9 mouse cellular contexts compared by ENCODE assay signal in genomic region chr12:85475920-85476828, GRCm38 (mm10). TPM values are rescaled to one million over a fixed set of nuclear protein-coding genes. Genes with fewer than 3 reads are reported as not detected.
DNase-seq lines count a peak whose midpoint lies in the region; ATAC-seq and TF ChIP-seq lines count a peak whose summit lies in the region.
"Had no signal": no experiment of that assay in that cellular context is flagged by ENCODE, and none has a peak within 500 bp of the region (broad histone marks: within the 10 kb centered on the region; RNA-seq: fewer than 3 reads in every experiment).

No protein-coding gene starts in this region.

- no peak overlapping the region for H3K9ac ChIP-seq in embryonic facial prominence, embryonic 14.5 days (ENCODE audit: low read depth, low read length)
- no peak overlapping the region for H3K9ac ChIP-seq in hindbrain, embryonic 15.5 days
- no peak overlapping the region for H3K9ac ChIP-seq in midbrain, postnatal 0 days (replicated peaks; ENCODE audit: low read length, poor library complexity, severe bottlenecking)

- 38% methylated on average over 23 of the region's 23 CpGs for WGBS in embryonic facial prominence, embryonic 14.5 days
- 38% methylated on average over 23 of the region's 23 CpGs for WGBS in hindbrain, embryonic 15.5 days
- 27% methylated on average over 23 of the region's 23 CpGs for WGBS in midbrain, postnatal 0 days
- WGBS in thymus, adult 2 months: 92% methylated on average over 23 of the region's 23 CpGs

- peak overlapping the region; percentile 97 for H3K4me2 ChIP-seq in embryonic facial prominence, embryonic 14.5 days (ENCODE audit: low read depth, low read length)
- peak overlapping the region; percentile 98 for H3K4me2 ChIP-seq in hindbrain, embryonic 15.5 days
- peak overlapping the region; percentile 100 for H3K4me2 ChIP-seq in midbrain, postnatal 0 days (ENCODE audit: low read depth, low read length, poor library complexity, severe bottlenecking)

- no peaks in the 10 kb centered on the region for H3K36me3 ChIP-seq in embryonic facial prominence, embryonic 14.5 days (ENCODE audit: control insufficient read depth, insufficient read depth, low read length)
- no peaks in the 10 kb centered on the region for H3K36me3 ChIP-seq in hindbrain, embryonic 15.5 days
- H3K36me3 ChIP-seq in midbrain, postnatal 0 days (ENCODE audit: insufficient read depth, low read length): no peaks in the 10 kb centered on the region
- H3K36me3 ChIP-seq in thymus, adult 2 months (ENCODE audit: control insufficient read depth, insufficient read depth, low read length): no peaks in the 10 kb centered on the region

- H3K27me3 ChIP-seq in embryonic facial prominence, embryonic 14.5 days (replicated peaks; ENCODE audit: control insufficient read depth, insufficient read depth, low read length): peaks cover 22% of the 10 kb centered on the region
- peaks cover 26% of the 10 kb centered on the region for H3K27me3 ChIP-seq in hindbrain, embryonic 15.5 days
- H3K27me3 ChIP-seq in midbrain, postnatal 0 days (ENCODE audit: insufficient read depth, low read length): peaks cover 15% of the 10 kb centered on the region
- H3K27me3 ChIP-seq in thymus, adult 2 months (ENCODE audit: control insufficient read depth, insufficient read depth, low read length): peaks cover 11% of the 10 kb centered on the region

- no peak for TF ChIP-seq CTCF in left cerebral cortex, adult 2 months (IDR thresholded peaks at IDR 0.05)
- TF ChIP-seq CTCF in midbrain, postnatal 0 days (IDR thresholded peaks at IDR 0.05): no peak
- no peak for TF ChIP-seq CTCF in thymus, adult 2 months (IDR thresholded peaks at IDR 0.05; ENCODE audit: borderline replicate concordance, control insufficient read depth, extremely low read depth, insufficient read depth, low read length, poor library complexity)

- peak overlapping the region; percentile 60 for H3K4me3 ChIP-seq in left cerebral cortex, adult 2 months
- 0 out of 2 replicates have a peak overlapping the region, but pooled peaks have one; percentile 46 for H3K4me3 ChIP-seq in embryonic facial prominence, embryonic 14.5 days (ENCODE audit: low read depth, low read length)
- H3K4me3 ChIP-seq in hindbrain, embryonic 15.5 days: no peak overlapping the region
- 0 out of 2 replicates have a peak overlapping the region, but pooled peaks have one; percentile 5 for H3K4me3 ChIP-seq in midbrain, postnatal 0 days (ENCODE audit: low read depth, low read length)
- H3K4me3 ChIP-seq in thymus, adult 2 months (ENCODE audit: control insufficient read depth, insufficient read depth, low read length): no peak overlapping the region

- H3K27ac ChIP-seq in left cerebral cortex, adult 2 months: no peak overlapping the region
- H3K27ac ChIP-seq in embryonic facial prominence, embryonic 14.5 days (replicated peaks; ENCODE audit: low read depth, low read length): no peak overlapping the region
- no peak overlapping the region for H3K27ac ChIP-seq in hindbrain, embryonic 15.5 days (replicated peaks)
- no peak overlapping the region for H3K27ac ChIP-seq in midbrain, postnatal 0 days (ENCODE audit: low read depth, low read length)
- no peak overlapping the region for H3K27ac ChIP-seq in thymus, adult 2 months (ENCODE audit: control insufficient read depth, insufficient read depth, low read length)

- intact Hi-C loops in left cerebral cortex, adult 2 months (cut with DNase I): loop anchor here (2.0 kb wide), 1 partner anchor 39 kb away; no protein-coding TSS in a partner anchor
- intact Hi-C loops in left cerebral cortex, postnatal 4 days (cut with DNase I): no loop called here

- no peak for TF ChIP-seq POLR2A in thymus, adult 2 months (IDR thresholded peaks at IDR 0.05; ENCODE audit: control insufficient read depth, extremely low read depth, insufficient read depth, low read length, poor library complexity)

- DNase-seq in left cerebral cortex, adult 2 months (ENCODE audit: extremely low spot score in 1 of 2, low spot score in 2 of 2): no peak
- DNase-seq in left cerebral cortex, postnatal 4 days: no peak
- DNase-seq in embryonic facial prominence, embryonic 14.5 days (ENCODE audit: low spot score): no peak
- no peak for DNase-seq in midbrain, postnatal 0 days (ENCODE audit: low spot score)
- no peak for DNase-seq in thymus, adult 2 months
- no peak for DNase-seq in cerebellum, postnatal 4 days (ENCODE audit: low spot score in 2 of 2)
- DNase-seq in yolk sac, embryonic 10.5 days (ENCODE audit: low spot score): no peak
- DNase-seq: cerebellum, postnatal 14 days had no signal

- ATAC-seq in embryonic facial prominence, embryonic 14.5 days (ENCODE audit: low read depth): no peak
- ATAC-seq in hindbrain, embryonic 15.5 days (ENCODE audit: low FRiP score, low read depth): no peak
- ATAC-seq in midbrain, postnatal 0 days (ENCODE audit: low FRiP score): no peak

- peaks cover 19% of the 10 kb centered on the region for H3K4me1 ChIP-seq in embryonic facial prominence, embryonic 14.5 days (ENCODE audit: control insufficient read depth, insufficient read depth, low read length)
- peaks cover 44% of the 10 kb centered on the region for H3K4me1 ChIP-seq in hindbrain, embryonic 15.5 days (replicated peaks)
- H3K4me1 ChIP-seq in midbrain, postnatal 0 days (ENCODE audit: insufficient read depth, low read length): peaks cover 9% of the 10 kb centered on the region
- H3K4me1 ChIP-seq in thymus, adult 2 months (replicated peaks; ENCODE audit: control insufficient read depth, insufficient read depth, low read length): peaks cover 20% of the 10 kb centered on the region

- no peaks in the 10 kb centered on the region for H3K9me3 ChIP-seq in embryonic facial prominence, embryonic 14.5 days (ENCODE audit: control insufficient read depth, low read length)
- H3K9me3 ChIP-seq in hindbrain, embryonic 15.5 days: no peaks in the 10 kb centered on the region
- no peaks in the 10 kb centered on the region for H3K9me3 ChIP-seq in midbrain, postnatal 0 days (ENCODE audit: low read length)

RNA-seq across cellular contexts. Expression of gene Fos, which starts 2.5 kb away (rescaled TPM):
- total RNA-seq in left cerebral cortex, adult 2 months (2021): 10 to 100 TPM; 56.9 to 88.9 TPM
- total RNA-seq in left cerebral cortex, postnatal 4 days (2021): 1 to 10 TPM; 6.3 to 8.1 TPM
- polyA plus RNA-seq in embryonic facial prominence, embryonic 14.5 days (2014; fragmentation: Nextera tagmentation; extraction: Ambion mirVana): 11.2 and 12.6 TPM in 2 replicates
- 2.6 and 4.0 TPM in 2 replicates for polyA plus RNA-seq in hindbrain, embryonic 15.5 days (2015; fragmentation: Nextera tagmentation; extraction: Ambion mirVana)
- 9.7 and 14.6 TPM in 2 replicates for total RNA-seq in midbrain, postnatal 0 days (2014; rRNA removed)
- polyA plus RNA-seq in midbrain, postnatal 0 days (2015; fragmentation: Nextera tagmentation; extraction: Ambion mirVana): 7.3 and 10.0 TPM in 2 replicates
- polyA plus RNA-seq in thymus, adult 2 months (2012; rRNA removed): 12.1 and 12.6 TPM in 2 replicates

Comparison
In these comparisons a context has a peak if more than half of its experiments do, and no peak if none do; other contexts are left out.
1. H3K4me3 ChIP-seq: peak in left cerebral cortex, adult 2 months (single experiment), embryonic facial prominence, embryonic 14.5 days (single experiment) and midbrain, postnatal 0 days (single experiment); none in hindbrain, embryonic 15.5 days (single experiment) and thymus, adult 2 months (single experiment).
2. Peak in every context shown above with its lines, with median percentiles within 50 percentile points of each other: H3K4me2 ChIP-seq.